Mouse (Mus musculus) retina, adult 2 months (tissue): Measurements from ENCODE around the gene Ptdss2.
A peak's percentile ranks its signal among the peaks of the same experiment; 100 is the strongest.

ENCODE experiments used
- DNase-seq: peaks from one replicate; pipeline ENCODE4 v3.0.0-alpha.2; 2012; ENCODE audit warnings: low read depth, low spot score

The Ptdss2 gene

GRCm38 (mm10) chr7:141173323-141173850 lies 51.2 kb downstream of the Ptdss2 start:
- no peak for DNase-seq

DNA sequence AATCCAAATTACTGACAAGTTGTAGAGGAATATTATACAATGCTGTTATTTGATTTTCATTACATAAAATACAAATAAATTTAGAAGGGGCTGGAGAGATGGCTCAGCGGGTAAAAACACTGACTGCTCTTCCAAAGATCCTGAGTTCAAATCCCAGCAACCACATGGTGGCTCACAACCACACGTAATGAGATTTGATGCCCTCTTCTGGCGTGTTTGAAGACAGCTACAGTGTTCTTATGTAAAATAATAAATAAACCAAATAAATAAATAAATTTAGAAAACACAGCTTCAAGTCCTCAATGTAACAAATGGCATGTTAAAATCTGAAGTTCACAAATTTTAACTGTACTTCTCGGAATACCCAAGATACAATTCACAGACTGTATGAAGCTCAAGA lies 52.9 kb downstream of the Ptdss2 start:
- no peak for DNase-seq

GRCm38 (mm10) chr7:141176173-141176572 lies 54.0 kb downstream of the Ptdss2 start:
- DNase-seq, result peak; percentile 80

DNA sequence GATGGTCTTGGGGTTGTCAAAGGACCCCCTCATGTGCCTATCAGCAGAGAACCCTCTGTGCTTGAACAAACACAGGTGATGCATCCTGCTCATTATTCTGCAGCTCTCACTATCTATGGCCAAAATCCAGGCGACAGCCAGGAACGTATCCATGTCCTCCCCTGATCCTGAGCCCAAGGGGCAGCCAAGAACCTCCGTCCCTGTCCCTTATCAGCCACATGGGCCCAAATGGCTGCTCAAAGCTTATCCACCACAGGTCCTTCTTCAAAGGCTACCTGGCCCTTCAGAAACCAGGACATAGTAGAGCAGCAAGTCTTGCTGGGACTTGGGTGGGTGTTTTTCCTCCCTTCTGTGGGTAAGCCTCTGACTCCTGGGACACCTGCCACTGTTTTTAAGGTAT lies 66.0 kb downstream of the Ptdss2 start:
- DNase-seq, result no peak

DNA sequence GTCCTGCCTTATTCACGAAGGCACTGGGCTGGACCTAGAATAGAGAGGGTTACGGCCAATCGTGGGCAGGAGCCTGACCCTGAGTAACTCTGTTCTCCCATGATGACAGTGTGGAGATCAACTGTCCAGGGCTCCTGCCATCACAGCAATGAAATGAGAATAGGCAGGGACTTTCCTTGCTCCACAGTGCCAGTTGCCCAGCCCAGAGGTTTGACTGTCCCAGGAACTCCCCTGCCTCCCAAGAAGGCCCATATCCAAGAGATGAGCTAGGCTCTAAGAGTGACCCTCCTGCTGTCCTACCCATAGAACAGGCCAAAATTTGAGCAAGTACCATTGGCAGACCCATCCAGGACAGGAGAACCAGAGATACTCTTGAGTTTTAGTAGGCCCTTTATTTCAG lies 66.6 kb downstream of the Ptdss2 start:
- DNase-seq, result no peak

- DNase-seq, result no peak
These were observed 68.0 kb downstream of the Ptdss2 start for GRCm38 (mm10) chr7:141190220-141190619.

DNA sequence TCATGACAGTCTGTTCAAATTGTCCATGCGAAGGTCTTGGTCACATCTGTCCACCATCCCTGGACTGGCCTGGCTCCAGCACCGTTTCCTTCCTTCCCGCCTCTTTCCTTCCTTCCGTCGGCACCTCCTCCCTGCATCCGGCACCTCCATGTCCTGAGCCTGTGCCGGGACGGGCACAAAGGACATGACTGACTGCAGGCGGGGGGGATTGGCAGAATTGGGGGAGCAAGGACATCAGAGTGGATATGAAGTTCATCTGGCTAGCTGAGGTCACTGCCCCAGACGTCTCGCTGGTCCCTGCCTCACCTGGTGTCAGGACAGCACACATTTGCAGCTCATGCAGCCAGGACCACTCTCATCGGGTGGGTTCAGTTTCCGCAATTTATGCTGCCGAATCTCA lies 68.9 kb downstream of the Ptdss2 start:
- no peak for DNase-seq

DNA sequence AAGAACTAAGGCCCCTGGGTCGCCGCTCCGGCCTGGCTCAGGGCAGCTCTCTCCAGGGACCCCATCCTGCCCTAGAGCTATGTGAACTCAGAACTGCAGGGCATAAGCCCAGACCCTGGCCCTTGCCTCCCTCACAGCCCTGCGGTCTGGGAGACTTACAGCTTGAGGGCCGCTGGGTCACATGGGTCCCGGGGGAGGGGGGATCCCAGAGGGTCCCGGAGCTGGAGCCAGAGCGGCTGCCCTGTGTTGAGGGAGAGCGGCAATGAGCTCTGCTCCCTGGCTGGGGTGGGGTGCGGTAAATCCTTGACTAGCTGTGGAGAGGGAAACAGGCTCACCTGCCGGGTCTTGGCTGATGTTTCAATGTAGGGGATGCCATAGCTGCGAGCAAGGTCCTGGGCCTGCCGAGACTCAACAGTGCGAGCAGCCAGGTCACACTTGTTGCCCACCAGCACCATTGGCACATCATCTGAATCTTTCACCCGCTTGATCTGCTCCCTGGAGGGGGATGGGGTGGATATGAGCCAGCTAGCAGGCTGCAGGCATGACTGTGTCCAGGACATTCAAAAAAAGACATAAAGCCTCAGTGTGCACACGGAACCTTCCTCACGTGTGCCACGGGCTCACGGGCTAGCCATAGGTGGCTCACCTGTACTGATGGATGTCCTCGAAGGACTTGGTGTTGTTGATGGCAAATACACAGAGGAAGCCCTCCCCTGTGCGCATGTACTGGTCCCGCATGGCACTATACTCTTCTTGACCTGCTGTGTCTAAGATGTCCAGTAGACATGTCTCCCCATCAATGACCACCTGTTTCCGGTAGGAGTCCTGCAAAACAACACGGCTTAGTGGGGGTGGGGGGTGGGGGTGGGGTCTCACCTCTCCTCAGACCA lies 69.9 kb downstream of the Ptdss2 start:
- no peak for DNase-seq

- no peak for DNase-seq
These were observed 70.7 kb downstream of the Ptdss2 start for GRCm38 (mm10) chr7:141192776-141193347.

DNA sequence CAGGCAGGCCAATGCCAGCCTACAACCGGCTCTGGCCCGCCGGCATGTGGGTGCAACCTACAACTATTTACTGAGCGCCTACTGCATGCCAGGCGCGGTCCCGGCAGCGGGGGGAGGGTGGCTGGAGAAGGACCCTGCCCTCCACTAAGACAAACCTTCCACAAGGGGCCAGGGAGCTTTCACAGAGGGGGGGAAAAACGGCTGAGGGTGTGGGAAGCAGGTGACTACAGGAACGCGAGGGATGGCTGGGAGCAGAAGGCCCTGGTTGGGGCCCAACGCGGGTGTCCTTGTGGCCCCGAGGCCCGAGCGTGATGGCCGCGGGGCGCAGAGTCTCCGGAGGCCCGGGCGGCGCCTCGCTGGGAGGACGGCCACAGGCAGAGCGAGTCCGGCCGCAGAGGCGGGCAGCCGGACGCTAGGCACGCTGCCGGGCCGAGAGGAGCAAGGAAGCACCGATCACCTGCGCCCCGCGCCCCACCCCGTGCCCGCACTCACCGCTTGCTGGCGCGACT lies 71.2 kb downstream of the Ptdss2 start:
- DNase-seq, result no peak

DNA sequence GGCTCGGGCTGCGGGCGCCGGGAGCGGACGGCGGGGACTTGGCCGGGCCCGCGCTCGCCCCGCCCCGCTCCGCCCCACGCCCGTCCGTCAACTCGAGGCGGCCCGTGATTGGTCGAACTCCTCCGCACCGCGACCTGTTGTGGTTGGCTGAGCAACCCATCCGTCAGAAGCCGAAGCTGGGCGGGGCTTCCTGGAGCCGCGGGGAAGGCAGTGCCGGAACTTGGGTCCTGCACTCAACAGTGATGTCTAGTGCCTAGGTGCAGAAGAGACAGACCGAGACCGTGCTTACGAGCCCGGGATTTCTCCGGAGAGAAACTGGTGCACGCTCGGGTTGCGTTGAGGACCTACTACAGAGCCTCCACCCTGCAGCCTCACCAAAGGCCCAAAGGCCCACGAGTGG lies 71.8 kb downstream of the Ptdss2 start, which contains the start of the genes Hras and Lrrc56:
Gene Hras (minus strand): TSS at position 58 of the 400 bp plus-strand sequence.
Gene Lrrc56 (plus strand): TSS at position 210 of the 400 bp plus-strand sequence.
- peak; percentile 93 for DNase-seq

GRCm38 (mm10) chr7:141194409-141194808 lies 72.2 kb downstream of the Ptdss2 start:
- DNase-seq, result no peak

DNA sequence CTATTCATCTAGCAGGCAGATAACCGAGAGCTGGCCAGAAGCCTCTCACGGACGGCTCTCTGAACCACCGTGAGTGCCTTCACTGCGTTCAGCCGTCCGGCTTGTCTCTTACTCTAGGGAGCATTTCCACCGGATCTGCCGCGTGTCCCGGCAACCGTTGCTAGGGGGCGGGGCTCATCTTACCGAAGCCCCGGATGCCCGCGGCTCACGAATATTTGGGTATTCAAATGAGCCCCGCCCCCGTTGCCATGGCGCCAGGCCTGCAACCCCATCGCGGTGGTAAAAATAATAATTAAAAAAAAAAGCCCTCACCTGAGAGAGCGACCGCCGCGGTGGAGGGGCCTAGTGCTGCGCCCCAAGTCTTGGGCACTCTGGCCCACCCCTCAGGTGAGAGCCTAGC lies 72.6 kb downstream of the Ptdss2 start:
- peak; percentile 70 for DNase-seq

DNA sequence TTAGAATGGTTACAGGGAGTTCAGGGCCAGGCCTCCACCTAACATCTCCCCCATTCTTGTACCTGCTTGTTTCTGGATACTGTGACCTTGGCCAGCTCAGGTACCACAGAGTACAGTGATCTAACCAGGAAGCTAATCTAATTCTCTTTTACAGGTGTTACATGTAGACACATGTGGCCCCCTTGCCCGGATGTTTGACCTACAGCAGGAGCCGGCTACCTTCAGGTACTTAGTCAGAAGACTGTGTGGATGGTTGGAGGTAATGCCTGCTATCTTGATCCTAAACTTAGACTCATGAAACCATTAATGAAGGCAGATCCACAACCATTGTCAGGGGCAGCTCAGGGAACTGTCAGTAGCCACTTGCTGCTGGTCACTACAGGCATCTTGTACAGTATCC lies 73.6 kb downstream of the Ptdss2 start:
- DNase-seq, result no peak

DNA sequence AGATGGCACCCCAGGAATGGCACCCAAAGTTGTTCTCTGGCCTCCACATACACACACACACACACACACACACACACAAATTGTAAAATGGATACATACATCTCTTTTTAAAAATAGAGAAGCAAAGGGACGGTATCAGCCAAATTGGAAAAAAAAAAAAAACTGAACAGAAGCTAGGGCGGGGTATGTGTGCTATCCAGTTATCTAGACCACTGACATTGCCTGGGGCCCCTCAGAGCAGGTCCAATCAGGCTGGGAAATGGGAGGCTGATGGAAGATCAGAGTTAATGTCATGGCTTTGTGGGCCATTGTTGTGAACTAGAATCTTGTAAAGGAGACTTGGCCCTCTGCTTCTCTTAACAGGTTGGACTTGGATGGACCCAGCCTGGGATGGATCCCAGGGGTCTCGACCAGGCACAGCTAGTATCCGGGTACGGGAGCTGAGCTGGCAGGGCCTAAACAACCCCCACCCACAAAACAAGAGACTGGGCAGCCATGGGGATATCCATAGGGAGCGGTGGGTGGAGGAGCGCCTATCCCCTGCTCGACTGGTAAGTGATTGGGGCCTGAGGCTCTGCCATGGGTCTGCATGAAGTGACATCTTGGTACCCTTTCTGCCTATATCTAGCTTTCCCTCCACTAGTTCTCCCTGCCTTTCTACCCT lies 74.6 kb downstream of the Ptdss2 start:
- DNase-seq, result no peak

DNA sequence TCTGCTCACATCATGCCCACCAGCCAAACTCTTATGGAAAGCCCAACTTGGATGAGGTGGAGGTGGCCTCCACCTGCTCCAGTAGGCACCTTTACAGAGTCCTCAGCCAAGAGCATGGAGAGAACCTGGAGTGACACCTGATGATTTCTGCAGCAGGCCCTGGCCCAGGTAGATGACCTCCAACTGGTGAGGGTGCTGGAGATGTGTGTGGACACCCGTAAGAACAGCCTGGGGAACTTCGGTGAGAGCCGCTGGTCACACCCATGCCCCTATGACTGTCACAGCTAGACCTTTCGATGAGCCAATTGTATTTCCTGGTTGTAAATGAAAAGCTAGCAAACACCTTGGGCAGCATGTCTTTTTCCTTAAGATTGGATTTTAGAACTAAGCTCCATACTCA lies 75.9 kb downstream of the Ptdss2 start:
- no peak for DNase-seq

DNA sequence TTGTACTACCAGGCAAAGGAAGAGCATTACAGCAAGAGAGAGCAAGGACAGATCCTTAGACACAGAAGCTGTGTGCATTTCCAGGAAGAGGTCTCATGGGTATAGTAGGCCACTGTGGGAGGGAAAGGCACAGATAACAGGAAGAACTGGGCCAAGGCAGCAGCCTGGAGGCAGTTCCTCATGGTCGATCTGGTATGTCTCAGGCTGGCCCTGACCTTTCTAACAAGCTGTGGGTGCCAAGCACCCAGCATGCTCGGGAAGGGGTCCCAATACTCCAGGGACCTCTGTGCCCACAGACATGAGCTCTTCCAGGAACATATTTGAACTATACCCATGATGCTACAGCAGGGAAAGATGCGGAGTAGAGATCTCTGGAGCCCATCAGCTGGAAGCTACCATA lies 82.4 kb downstream of the Ptdss2 start:
- no peak for DNase-seq

- no peak for DNase-seq
These were observed 83.3 kb downstream of the Ptdss2 start for GRCm38 (mm10) chr7:141205504-141205903.

DNA sequence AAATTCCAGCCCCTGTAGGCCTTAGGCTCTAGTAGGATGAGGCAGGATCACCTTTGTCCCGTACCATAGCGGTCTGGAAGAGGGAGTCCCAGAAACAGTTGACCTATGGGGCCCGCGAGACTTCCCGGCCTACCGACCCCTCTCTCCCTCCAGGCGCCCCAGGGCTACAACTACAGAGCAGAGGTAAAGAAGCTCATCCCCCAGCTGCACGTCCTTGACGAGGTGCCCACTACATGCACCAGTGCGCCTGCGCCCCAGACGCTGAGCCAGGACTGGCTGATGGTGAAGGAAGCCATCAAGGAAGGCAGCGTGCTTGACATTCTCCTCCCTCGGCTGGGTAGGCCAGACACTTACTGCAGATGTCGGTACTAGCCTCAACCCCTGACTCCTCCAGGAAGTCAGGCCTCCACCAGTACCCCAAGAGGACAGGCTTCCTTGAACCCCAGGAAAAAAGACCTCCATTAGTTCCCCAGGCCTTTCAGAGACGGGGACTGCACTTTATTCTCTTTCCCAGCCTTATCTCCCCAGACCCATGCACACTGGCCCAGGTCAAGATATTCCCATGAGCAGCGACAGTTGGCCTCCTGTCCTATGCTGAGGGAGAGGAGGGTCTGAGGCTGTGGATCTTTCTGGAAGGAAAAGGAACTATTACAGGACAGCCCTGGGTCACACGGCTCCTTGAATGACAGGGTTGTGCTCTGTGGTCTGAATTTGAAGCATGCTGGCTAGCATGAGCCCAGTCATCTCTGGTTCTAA lies 84.2 kb downstream of the Ptdss2 start:
- DNase-seq, result no peak
